Mouse (Mus musculus) bone marrow, adult 2 months (tissue): ENCODE data around the gene Tspan6. TPM values are rescaled to one million over a fixed set of nuclear protein-coding genes. Genes with fewer than 3 reads are reported as not detected.

Experiments used
- H3K27ac ChIP-seq: fragments of 200-500 bp; 2 replicates; pipeline ENCODE4 v1.5.1; 2012; ENCODE audit warnings: low read depth, mild to moderate bottlenecking, control low read depth, inconsistent platforms, low read length; ENCODE audit not compliant: control insufficient read depth, poor library complexity, insufficient read depth
- H3K4me1 ChIP-seq: fragments of 200-500 bp; 2 replicates; pipeline ENCODE4 v1.6.1; 2011; ENCODE audit warnings: low read length; ENCODE audit not compliant: control insufficient read depth, insufficient read depth
- H3K4me3 ChIP-seq: fragments of 200-500 bp; replicated peaks from 2 replicates; pipeline ENCODE3; 2011; ENCODE audit warnings: mild to moderate bottlenecking, low read depth, low read length, control low read depth; ENCODE audit not compliant: control insufficient read depth
- CTCF ChIP-seq: fragments of 200-500 bp; IDR thresholded peaks from 2 replicates; pipeline ENCODE4 v1.5.1; 2011; ENCODE audit warnings: low read length, control low read depth; ENCODE audit not compliant: control insufficient read depth, insufficient read depth
- POLR2A ChIP-seq: fragments of 200-500 bp; IDR thresholded peaks from 2 replicates; pipeline ENCODE4 v1.6.1; 2011; ENCODE audit warnings: low read depth, mild to moderate bottlenecking, control low read depth, low read length, borderline replicate concordance; ENCODE audit not compliant: control insufficient read depth
- WGBS: fragments of 180-500 bp; shearing (Covaris S2); methylation state at CpG from one replicate; pipeline ENCODE4 v1.1.7; 2018; 5-methylcytosine and 5-hydroxymethylcytosine counted together
- polyA plus RNA-seq: library from polyadenylated mRNA; stranded (reverse); fragments of >200 nt; gene quantifications from 2 replicates; pipeline ENCODE4 v1.2.4, GENCODE M21; 2011; ENCODE audit warnings: low replicate concordance; ENCODE audit not compliant: missing spikeins, insufficient read depth, insufficient read length

Gene Tspan6
- polyA plus RNA-seq, result 3.4 and 4.3 TPM in 2 replicates

GRCm38 (mm10) chrX:133898014-133898542 lies at the start of gene Tspan6:
Gene Tspan6, minus strand, starts transcription at chrX:133898429.
- WGBS, result 18% methylated on average over 33 of the region's 33 CpGs
- Histone ChIP-seq H3K4me3 (peak within 1 kb of the TSS; percentile 58), H3K4me1 (no peaks in the 10 kb centered on the region), H3K27ac (no peak within 1 kb of the TSS)
- 0 out of 2 replicates have a peak, but pooled peaks have one; percentile 6 for TF ChIP-seq CTCF
- no peak for TF ChIP-seq POLR2A

GRCm38 (mm10) chrX:133947427-133947826 lies 49.2 kb upstream of the Tspan6 start:
- Histone ChIP-seq H3K4me3 (no peak overlapping the region), H3K4me1 (no peaks in the 10 kb centered on the region), H3K27ac (no peak overlapping the region)
- TF ChIP-seq CTCF, result peak; percentile 45
- no peak for TF ChIP-seq POLR2A
- 39% methylated on average over 3 of the region's 3 CpGs for WGBS

- Histone ChIP-seq H3K4me3 (no peak overlapping the region), H3K4me1 (no peaks in the 10 kb centered on the region), H3K27ac (no peak overlapping the region)
- WGBS, result 71% methylated on average over 1 of the region's 1 CpGs
- TF ChIP-seq POLR2A (no peak), CTCF (no peak)
Observed at GRCm38 (mm10) chrX:133939561-133939960, 41.3 kb upstream of the Tspan6 start.

- WGBS, result 77% methylated on average over 4 of the region's 4 CpGs
- TF ChIP-seq CTCF, result no peak
Observed at GRCm38 (mm10) chrX:133936605-133937225, 38.5 kb upstream of the Tspan6 start.

GRCm38 (mm10) chrX:133931302-133932013 lies 33.2 kb upstream of the Tspan6 start:
- H3K4me1 ChIP-seq, result no peaks in the 10 kb centered on the region
- no peak overlapping the region for H3K27ac ChIP-seq
- H3K4me3 ChIP-seq, result no peak overlapping the region
- WGBS, result 58% methylated on average over 12 of the region's 12 CpGs
- TF ChIP-seq CTCF, result no peak
- TF ChIP-seq POLR2A, result no peak

More at GRCm38 (mm10) chrX:133936605-133937225, 38.5 kb upstream of the Tspan6 start:
- Histone ChIP-seq H3K4me1 (no peaks in the 10 kb centered on the region), H3K4me3 (no peak overlapping the region), H3K27ac (no peak overlapping the region)

GRCm38 (mm10) chrX:133926760-133927159 lies 28.5 kb upstream of the Tspan6 start:
- WGBS, result 37% methylated on average over 5 of the region's 5 CpGs
- H3K4me3 ChIP-seq, result no peak overlapping the region
- H3K27ac ChIP-seq, result no peak overlapping the region
- H3K4me1 ChIP-seq, result no peaks in the 10 kb centered on the region
- TF ChIP-seq POLR2A, result no peak
- no peak for TF ChIP-seq CTCF

GRCm38 (mm10) chrX:133921187-133921586 lies 23.0 kb upstream of the Tspan6 start:
- TF ChIP-seq CTCF (no peak), POLR2A (no peak)
- Histone ChIP-seq H3K4me3 (no peak overlapping the region), H3K4me1 (no peaks in the 10 kb centered on the region), H3K27ac (no peak overlapping the region)
- WGBS, result 35% methylated on average over 4 of the region's 4 CpGs

- no peak overlapping the region for H3K27ac ChIP-seq
Observed at GRCm38 (mm10) chrX:133914219-133914618, 16.0 kb upstream of the Tspan6 start.

More at GRCm38 (mm10) chrX:133914219-133914618, 16.0 kb upstream of the Tspan6 start:
- H3K4me1 ChIP-seq, result no peaks in the 10 kb centered on the region
- TF ChIP-seq POLR2A (no peak), CTCF (no peak)
- 64% methylated on average over 7 of the region's 7 CpGs for WGBS
- no peak overlapping the region for H3K4me3 ChIP-seq
